Mouse (Mus musculus) layer of hippocampus, postnatal 14 days (tissue): ENCODE measurements around the gene Pepd. TPM values are rescaled to one million over a fixed set of nuclear protein-coding genes. Genes with fewer than 3 reads are reported as not detected.

Source experiments
- DNase-seq, 2 experiments: peaks; one replicate each; pipeline ENCODE4 v3.0.0; 2021 to 2022; ENCODE audit warnings: low spot score in 2 of 2, mixed read lengths in 1 of 2
- long read RNA-seq, 2 experiments: library from polyadenylated mRNA; stranded (forward); transcript quantifications; one replicate each; pipeline ENCODE4 v2.0.0; 2021
- total RNA-seq, 2 experiments: library from RNA; stranded (reverse); gene quantifications; 2 replicates each; pipeline ENCODE4 v1.2.3; 2021

The Pepd gene
- 10 to 100 TPM; 34.9 to 35.6 TPM for total RNA-seq
- long read RNA-seq, experiment 1, transcript Pepd-201 (15 exons, 1,881 nt), result major isoform, 39 of 46 reads
- long read RNA-seq, experiment 1, partial matches to known transcripts, result 6 of 46 reads
- long read RNA-seq, experiment 1, other reads (novel, unspliced or antisense), result 1 of 46 reads
- long read RNA-seq, experiment 2, transcript Pepd-201 (15 exons, 1,881 nt), result major isoform, 76 of 91 reads
- long read RNA-seq, experiment 2, partial matches to known transcripts, result 11 of 91 reads
- long read RNA-seq, experiment 2, other reads (novel, unspliced or antisense), result 3 of 91 reads

- DNase-seq, result peak; percentile 74 to 82
These were observed at the start of gene Pepd for GRCm38 (mm10) chr7:34911919-34912897. TSS of gene Pepd (plus strand) at chr7:34912379.

GRCm38 (mm10) chr7:34867289-34867688 is 44.9 kb upstream of the Pepd start:
- DNase-seq, result no peak

- peak; percentile 51 to 74 for DNase-seq
These were observed 42.5 kb upstream of the Pepd start for GRCm38 (mm10) chr7:34869693-34870092.

- no peak for DNase-seq
These were observed 35.4 kb upstream of the Pepd start for GRCm38 (mm10) chr7:34876787-34877186.

GRCm38 (mm10) chr7:34877820-34878219 is 34.4 kb upstream of the Pepd start:
- DNase-seq, result peak in 1 of 2 experiments; percentile 54

- DNase-seq, result peak in 1 of 2 experiments; percentile 9
These were observed 23.7 kb upstream of the Pepd start for GRCm38 (mm10) chr7:34888441-34888840.

GRCm38 (mm10) chr7:34888891-34889290 is 23.3 kb upstream of the Pepd start:
- peak in 1 of 2 experiments; percentile 60 for DNase-seq

GRCm38 (mm10) chr7:34892845-34893244 is 19.3 kb upstream of the Pepd start:
- DNase-seq, result no peak

- DNase-seq, result no peak
These were observed 15.7 kb upstream of the Pepd start for GRCm38 (mm10) chr7:34896461-34896860.

- no peak for DNase-seq
These were observed 15.1 kb upstream of the Pepd start for GRCm38 (mm10) chr7:34897058-34897457.

- DNase-seq, result peak; percentile 46 to 49
These were observed 1.8 kb upstream of the Pepd start for GRCm38 (mm10) chr7:34910096-34911066.

GRCm38 (mm10) chr7:34913956-34914355 is 1.8 kb downstream of the Pepd start:
- DNase-seq, result no peak

GRCm38 (mm10) chr7:34915555-34915954 is 3.4 kb downstream of the Pepd start:
- no peak for DNase-seq

GRCm38 (mm10) chr7:34917558-34917957 is 5.4 kb downstream of the Pepd start:
- no peak for DNase-seq

- DNase-seq, result no peak
These were observed 5.8 kb downstream of the Pepd start for GRCm38 (mm10) chr7:34917998-34918397.

- DNase-seq, result no peak
These were observed 6.2 kb downstream of the Pepd start for GRCm38 (mm10) chr7:34918416-34918815.

GRCm38 (mm10) chr7:34919054-34919453 is 6.9 kb downstream of the Pepd start:
- no peak for DNase-seq

- no peak for DNase-seq
These were observed 7.6 kb downstream of the Pepd start for GRCm38 (mm10) chr7:34919809-34920208.

- DNase-seq, result peak in 1 of 2 experiments; percentile 50
These were observed 13.0 kb downstream of the Pepd start for GRCm38 (mm10) chr7:34925208-34925607.

- DNase-seq, result no peak
These were observed 13.8 kb downstream of the Pepd start for GRCm38 (mm10) chr7:34925956-34926355.
